Mouse (Mus musculus) small intestine, adult 2 months (tissue): Measurements from ENCODE around the gene Cdk15.

Source experiments
- CTCF ChIP-seq: fragments of 200-500 bp; IDR thresholded peaks from 2 replicates; pipeline ENCODE4 v1.5.1; 2012; ENCODE audit warnings: low read depth, mild to moderate bottlenecking, control low read depth, inconsistent platforms, low read length, moderate library complexity, mixed read lengths; ENCODE audit not compliant: insufficient replicate concordance, insufficient read length; ENCODE audit errors: extremely low read depth
- POLR2A ChIP-seq: fragments of 200-500 bp; IDR thresholded peaks from 2 replicates; pipeline ENCODE4 v1.6.1; 2012; ENCODE audit warnings: low read depth, mild to moderate bottlenecking, control low read depth, inconsistent platforms, low read length, moderate library complexity

GRCm38 (mm10) chr1:59333386-59333759 is 76.7 kb downstream of the Cdk15 start:
- TF ChIP-seq CTCF, result no peak
- TF ChIP-seq POLR2A, result no peak
